Mouse (Mus musculus) kidney, adult 11 months (tissue): ENCODE data around the gene Rnf215.
"Not testable (repeated sequence)": the region's sequence is repeated elsewhere in the genome, so short reads cannot be mapped to it uniquely, and the experiment has no call there.

ENCODE experiments used
- DNase-seq: peaks from one replicate; pipeline ENCODE4 v3.0.0; 2022

Gene Rnf215

GRCm38 (mm10) chr11:4134986-4135935 is at the start of gene Rnf215:
Gene Rnf215 (plus strand): TSS chr11:4135202.
- DNase-seq: peak; percentile 81

DNA sequence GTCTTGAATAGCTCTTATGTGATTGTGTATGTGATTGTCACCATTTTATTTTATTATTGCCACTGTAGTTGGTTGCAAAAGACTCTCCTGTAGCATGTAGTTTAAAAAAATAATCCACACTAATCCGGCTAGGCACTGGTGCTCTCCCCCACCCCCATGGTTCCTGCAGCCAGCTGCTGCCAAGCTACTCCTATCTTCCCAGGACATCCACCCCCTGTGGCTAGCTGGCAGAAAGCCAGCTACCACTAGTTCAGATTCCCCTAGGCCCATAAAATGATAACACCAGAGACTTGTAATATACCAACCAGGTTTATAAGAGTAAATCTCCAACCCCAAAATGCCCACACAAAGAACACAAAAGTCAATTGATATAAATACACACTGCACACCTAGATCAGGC is 48.8 kb upstream of the Rnf215 start:
- DNase-seq: no peak

DNA sequence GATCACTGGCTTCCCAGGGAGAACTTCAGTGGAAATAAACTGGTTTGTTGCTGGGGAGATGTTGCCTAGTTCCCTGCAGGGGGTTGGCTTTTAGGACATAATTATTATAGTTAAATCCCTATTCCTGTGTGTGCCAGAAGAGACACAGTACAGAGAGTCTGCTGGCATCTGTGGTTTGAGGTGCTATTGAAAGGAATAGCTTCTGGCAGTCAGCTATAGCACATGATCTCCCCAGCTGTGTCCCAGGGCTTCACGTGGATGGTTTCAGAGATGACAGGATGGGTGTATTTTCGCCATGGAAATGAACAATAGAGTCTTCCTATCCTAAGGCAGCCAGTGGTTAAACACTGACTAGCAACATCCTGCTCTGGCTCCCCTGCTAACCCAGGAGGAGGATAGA is 47.7 kb upstream of the Rnf215 start:
- no peak for DNase-seq

DNA sequence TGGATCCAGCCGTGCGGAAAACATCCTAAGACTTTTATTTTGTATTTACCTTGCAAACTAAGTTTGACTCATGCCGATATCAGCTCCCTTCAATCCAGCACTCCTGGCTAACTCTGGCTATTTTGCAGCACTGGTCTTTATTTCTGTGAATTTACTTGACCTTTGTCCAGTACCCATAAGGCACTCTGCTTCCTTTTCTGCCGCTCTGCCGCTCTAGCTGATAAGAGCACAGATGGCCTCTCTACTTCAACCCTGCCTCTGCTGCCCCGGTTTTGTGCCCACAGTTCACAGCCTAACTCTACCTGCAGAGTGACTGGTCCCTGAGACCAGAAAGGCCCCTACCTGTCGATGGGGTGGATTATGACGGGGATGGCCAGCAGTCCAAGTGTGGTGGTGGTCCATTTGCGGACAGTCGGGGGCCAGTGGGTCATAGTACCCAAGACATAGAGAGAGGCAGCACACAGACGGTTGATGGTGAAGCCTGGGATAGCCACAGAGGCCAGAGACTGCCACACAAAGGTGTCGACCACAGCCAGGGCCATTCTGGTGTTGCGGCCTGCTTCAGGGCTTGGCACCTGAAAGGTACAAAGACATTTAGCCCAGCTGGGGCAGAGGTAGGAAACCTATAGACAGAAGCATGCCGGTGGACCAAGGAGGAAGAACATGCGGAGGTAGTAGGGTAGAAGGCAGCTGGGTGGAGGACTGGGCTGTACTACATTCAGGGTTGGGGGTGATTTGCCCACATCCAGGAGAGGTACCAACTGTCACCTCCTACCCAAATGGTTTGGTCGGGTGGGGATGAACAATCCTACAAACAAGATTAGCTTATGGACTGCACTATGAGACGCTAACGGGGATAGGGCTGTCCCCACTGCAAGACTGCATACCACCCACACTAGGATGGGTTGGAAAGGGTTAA is 41.3 kb upstream of the Rnf215 start:
- DNase-seq: no peak

- DNase-seq: peak; percentile 76
Observed at GRCm38 (mm10) chr11:4094378-4095170, 40.4 kb upstream of the Rnf215 start.

DNA sequence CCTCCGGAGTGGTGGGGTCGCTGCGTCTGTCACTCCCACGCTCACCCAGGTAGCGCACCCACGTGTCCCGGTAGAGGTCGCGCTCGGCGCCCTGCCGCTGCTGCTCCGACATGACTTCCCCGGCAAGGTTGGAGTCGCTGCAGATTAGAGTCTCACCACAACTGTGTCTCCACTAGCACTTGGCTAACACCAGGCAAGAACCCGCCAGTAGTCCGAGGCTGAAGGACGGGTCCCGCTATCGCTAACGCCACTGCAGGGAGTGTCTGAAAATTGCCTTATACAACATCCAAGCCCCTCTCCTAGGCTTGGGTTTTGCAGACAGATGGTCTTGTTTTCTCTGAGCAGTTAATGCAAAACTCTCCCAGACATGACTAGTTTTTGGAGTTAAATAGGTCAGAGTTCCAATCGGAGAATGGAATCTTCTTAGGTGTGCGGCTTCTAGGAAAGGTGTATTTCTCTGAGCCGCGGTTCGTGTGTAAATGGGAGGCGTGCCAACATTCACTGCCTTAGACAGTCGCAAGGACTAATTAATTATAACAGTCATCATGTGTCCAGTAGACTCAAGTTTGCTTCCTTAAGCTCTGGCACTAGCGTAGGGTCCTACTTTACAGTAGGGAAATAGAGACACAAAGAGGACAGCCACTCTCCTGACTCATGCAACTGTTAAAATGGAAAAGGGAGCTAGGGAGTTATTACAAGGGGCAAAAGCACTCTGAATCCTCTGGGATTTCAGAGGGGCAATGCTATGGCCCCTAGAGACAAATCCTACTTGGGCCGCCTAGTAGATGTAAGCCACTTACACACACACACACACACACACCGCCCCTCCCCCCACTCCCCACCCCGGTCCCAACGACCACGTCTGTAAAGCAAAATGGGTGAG is 39.6 kb upstream of the Rnf215 start, which contains the start of gene Mtfp1:
Gene Mtfp1 (minus strand): TSS at position 275 of the 883 bp plus-strand sequence.
- DNase-seq: peak; percentile 77

DNA sequence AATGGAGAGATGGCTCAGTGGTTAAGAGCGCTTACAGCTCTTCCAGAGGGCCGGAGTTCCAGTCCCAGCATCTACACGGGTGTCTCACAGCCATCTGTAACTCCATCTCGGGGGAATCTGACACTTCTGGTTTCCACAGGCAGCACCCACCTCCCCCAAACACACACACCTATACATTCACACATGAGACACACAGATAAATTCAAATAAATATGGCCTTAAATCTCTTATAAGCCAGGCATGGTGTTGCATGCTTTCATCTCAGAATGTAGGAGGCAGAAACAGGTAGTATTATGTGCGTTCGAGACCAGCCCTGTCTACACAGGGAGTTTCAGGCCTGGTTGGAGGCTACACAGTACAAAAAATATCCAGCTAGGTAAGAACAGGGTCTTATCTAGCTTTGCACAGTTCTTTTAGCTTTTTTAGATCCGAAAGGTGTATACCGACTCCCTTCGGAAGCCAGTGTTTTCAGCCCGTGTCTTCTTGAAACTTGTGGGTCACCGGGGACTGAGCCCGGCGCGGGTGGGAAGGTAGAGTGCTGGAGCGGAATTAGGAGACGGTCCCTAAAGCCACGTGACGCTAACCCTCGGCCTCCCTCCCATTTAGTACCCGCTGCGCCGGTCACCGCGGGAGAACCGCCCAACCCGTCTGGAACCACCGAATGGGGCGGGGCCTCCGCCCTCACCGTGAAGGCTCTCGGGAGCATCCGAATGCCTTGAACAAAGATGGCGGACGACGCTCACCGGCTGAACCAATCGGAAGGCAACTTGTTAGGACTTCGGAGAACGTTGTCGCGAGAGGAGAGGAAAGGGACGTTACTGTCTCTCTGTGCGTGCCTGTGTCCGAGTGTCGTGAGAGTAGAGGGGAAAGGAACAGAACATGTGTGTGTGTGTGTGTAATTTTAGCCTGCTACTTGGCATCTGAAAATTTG is 38.7 kb upstream of the Rnf215 start:
- peak; percentile 99 for DNase-seq

DNA sequence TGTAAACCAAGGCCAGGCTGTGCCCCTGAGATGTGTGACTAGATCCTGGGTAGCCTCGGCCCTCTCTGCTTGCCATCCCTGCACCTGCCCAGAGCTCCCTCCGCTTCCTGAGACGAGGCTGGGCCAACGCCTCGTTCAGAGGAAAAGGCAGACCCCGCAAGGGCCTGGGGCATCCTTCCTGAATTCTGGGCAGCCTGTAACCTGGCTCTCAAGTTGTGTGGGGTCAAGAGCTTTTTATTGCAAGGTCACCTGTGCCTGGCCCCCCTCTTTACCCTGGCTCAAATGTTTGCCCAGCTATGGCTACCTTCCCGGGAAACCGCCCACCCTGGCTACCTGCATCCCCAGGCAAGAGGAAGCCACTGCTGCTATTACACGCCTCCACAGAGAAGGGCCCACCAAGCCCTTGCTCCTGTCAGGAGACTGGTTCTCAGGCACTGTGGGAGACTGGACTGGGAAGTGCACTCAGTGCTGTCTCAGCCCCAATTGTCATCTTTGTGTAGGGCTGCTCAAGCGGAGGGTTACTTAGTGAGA is 37.8 kb upstream of the Rnf215 start:
- DNase-seq: peak; percentile 26

DNA sequence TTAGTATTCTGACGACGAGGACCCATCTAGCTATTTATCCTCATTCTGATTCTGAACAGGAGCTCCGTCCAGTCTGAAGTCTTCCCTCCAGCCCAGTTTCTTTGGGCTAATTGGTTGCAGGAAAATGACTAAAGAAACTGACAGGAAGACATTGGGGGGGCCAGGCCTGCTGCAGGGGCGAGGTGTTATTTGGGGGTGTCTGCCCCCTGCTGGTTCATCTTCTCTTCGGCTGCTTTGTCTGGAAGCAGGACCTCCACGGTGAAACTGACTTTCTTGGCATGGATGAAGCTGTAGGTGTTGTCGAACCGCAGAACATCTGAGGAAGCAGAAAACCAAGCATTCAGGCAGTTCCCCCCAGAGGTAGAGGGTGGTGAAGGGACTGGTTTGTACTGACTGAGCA is 36.9 kb upstream of the Rnf215 start:
- no peak for DNase-seq

DNA sequence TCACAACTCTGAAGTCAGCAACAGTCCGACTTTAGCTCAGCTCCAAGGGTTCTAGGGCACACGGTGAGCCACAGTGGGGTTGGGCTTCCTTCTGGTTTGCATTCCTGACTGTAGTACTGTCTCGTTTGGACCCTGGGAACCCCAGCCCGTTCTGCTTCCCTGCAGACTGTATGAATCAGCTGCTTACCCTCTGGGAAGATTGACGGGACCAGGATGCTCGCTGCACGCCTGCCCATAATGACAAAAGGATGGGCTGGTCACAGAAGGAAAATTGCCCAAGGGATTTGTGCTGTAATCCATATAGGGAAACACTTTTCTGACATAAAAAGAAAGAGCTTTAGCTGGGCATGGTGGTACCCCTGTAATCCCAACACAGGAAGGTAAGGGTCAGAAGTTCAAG is 36.2 kb upstream of the Rnf215 start:
- no peak for DNase-seq

DNA sequence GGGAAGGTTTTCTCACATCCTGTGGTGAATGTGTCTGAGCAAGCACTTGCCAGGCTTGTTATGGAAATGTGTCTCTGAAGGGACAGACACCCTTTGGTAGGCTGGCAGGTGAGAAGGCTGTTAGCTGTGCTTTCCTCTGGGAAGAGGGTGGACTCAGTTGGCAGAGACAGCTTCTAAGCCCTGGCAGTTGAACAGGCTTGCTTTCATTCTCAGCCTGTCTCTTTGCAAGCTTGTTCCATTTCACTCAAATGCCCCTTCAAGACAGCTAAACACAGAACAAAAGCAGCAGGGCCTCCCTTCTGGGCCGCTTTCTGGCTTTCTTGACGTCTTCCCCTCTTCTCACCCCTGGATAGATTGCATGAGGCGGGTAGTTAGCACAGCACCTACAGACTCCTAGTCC is 35.6 kb upstream of the Rnf215 start:
- no peak for DNase-seq

GRCm38 (mm10) chr11:4101851-4102250 is 33.2 kb upstream of the Rnf215 start:
- no peak for DNase-seq

- DNase-seq: no peak
Observed at GRCm38 (mm10) chr11:4103522-4103921, 31.5 kb upstream of the Rnf215 start.

GRCm38 (mm10) chr11:4104989-4105388 is 30.0 kb upstream of the Rnf215 start:
- no peak for DNase-seq

DNA sequence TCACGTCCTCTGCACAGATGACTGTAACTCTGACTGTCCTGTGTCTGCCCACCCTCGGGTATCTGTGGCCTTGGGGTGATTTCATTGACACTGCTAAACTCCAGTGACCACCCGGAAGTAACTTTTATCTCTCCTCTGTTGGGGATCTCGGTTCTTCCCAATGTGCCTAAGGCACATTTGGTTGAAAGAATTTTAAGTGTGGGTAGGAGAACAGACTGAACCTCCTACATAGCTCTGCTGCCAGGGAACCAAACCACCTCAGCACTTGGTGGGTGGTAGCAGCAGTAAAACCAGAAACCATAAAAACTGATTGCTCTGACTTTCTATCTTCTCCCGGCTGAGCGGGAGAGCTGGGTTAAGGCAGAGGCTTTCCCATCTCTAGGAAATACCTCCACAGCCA is 29.6 kb upstream of the Rnf215 start:
- no peak for DNase-seq

DNA sequence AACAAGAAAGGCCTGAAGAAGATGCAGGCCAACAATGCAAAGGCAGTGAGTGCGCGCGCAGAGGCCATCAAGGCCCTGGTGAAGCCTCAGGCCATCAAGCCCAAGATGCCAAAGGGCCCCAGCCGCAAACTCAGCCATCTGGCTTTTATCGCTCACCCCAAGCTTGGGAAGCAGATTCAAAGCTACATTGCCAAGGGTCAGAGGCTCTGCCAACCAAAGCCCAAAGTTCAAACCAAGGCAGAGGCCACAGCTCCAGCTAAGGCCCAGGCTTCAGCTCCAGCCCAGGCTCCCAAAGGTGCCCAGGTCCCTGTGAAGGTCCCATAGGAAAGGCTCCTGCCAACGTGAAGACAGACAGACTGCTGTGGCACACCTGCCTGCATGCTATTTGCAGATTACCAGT is 27.1 kb upstream of the Rnf215 start:
- not testable (repeated sequence) for DNase-seq

DNA sequence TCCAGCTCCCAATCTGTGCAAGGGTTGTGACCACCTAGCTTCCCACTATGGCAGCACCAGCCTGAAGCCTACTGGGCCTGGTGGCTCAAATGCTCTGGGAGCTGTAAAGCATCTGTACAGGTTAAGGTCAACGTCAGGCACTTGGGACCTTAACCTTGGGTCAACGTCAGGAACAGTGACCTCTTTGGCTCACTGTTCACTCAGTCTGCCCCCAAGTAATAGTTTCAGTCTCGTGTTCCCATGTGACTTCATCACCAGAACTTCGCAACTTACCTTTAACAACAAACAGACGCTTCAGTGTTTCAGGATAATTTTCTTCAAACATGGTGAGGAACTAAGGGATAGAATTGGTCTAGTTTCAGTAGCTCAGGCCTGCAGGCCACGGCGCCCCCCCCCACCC is 26.3 kb upstream of the Rnf215 start:
- DNase-seq: no peak

DNA sequence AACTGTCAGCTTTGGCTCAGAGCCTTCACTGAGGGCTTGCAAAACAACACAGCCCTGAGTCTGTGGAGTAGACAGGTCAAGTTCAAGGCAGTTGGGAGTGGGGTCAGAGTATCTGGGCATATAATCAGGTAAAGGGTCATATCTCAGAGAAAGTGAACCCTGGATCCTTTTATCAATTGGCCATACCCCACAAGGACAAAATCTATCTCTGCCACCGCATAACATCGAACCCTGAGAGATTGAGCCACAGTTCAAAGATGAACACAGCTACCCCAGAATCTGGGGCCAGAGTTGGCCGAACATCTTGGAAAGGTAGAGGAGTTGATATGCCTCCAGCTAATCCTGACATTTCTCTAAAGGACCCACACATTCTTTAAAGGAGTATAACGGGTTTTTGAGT is 23.0 kb upstream of the Rnf215 start:
- DNase-seq: no peak

DNA sequence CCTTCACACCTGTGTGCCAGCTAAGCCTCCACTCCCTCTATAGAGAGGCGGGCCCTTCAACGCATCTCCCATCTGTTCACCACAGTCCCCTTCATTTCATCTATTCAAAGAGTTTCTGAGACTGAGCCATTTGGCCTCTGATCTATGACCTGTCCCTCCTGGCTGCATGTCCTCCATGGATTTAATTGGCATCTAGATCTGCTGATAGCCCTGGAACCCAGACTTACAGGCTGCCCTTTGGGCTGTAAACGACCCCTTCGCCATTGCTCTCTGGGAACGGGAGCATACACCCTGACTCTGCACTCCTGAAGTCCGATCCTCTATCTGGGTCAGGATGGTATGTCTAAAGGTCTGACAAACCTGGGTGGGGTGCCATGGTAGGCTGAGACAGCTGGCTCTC is 22.1 kb upstream of the Rnf215 start:
- no peak for DNase-seq

DNA sequence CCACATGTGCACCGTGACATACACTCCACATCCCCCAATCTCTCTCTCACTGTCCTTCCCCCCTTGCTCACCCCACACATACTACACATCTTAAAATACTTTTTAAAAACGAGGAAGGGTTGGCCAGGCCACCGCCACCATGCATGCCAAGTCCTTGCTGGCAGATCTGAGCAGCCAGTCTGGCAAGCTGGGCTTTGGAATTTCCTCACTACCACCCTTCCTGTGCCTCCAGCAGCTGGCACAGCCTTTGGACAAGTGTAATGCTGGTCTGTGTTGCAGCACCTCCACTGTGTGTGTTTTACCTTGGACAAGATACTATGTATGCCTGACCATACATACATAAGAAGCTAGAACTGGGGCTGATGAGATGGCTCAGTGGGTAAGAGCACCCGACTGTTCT is 21.5 kb upstream of the Rnf215 start:
- DNase-seq: no peak
